Mouse (Mus musculus) liver, postnatal 0 days (tissue): ENCODE results near the gene Rab3c.

Experiments used
- CTCF ChIP-seq: sonication (generic); IDR thresholded peaks from 2 replicates; pipeline ENCODE4 v1.5.1; 2016; ENCODE audit warnings: antibody characterized with exemption, low read depth
- EP300 ChIP-seq: IDR thresholded peaks from 2 replicates; pipeline ENCODE4 v1.6.1; 2016; ENCODE audit warnings: antibody characterized with exemption, low read depth, mild to moderate bottlenecking

GRCm38 (mm10) chr13:110113711-110114110, 167.1 kb downstream of the Rab3c start:
- TF ChIP-seq CTCF = no peak
- no peak for TF ChIP-seq EP300
